Mouse (Mus musculus) stomach, embryonic 16.5 days (tissue): Measurements from ENCODE around the gene Sema6d. TPM values are rescaled to one million over a fixed set of nuclear protein-coding genes. Genes with fewer than 3 reads are reported as not detected.

Experiments used
- ATAC-seq: fragments of 200-750 bp; cut with Nextera tagmentation; 2 replicates; pipeline ENCODE4 v1.8.0; 2017; ENCODE audit warnings: moderate number of reproducible peaks, moderate TSS enrichment; ENCODE audit not compliant: insufficient read depth, low FRiP score
- H3K27ac ChIP-seq: fragments of 300-500 bp; sonication (generic); 2 replicates; pipeline ENCODE4 v1.5.1; 2014; ENCODE audit warnings: low read length
- H3K27me3 ChIP-seq: fragments of 300-500 bp; sonication (generic); 2 replicates; pipeline ENCODE4 v1.6.1; 2014; ENCODE audit warnings: low read length, control low read depth, mixed read lengths; ENCODE audit not compliant: control insufficient read depth, insufficient read depth
- H3K36me3 ChIP-seq: fragments of 300-500 bp; sonication (generic); 2 replicates; pipeline ENCODE4 v1.6.1; 2014; ENCODE audit warnings: low read length; ENCODE audit not compliant: control insufficient read depth, insufficient read depth
- H3K4me1 ChIP-seq: fragments of 300-500 bp; sonication (generic); 2 replicates; pipeline ENCODE4 v1.6.1; 2014; ENCODE audit warnings: low read length, control low read depth, mixed read lengths; ENCODE audit not compliant: control insufficient read depth, insufficient read depth
- H3K4me2 ChIP-seq: fragments of 300-500 bp; sonication (generic); 2 replicates; pipeline ENCODE4 v1.6.1; 2014; ENCODE audit warnings: low read depth, low read length, mixed read lengths
- H3K4me3 ChIP-seq: fragments of 300-500 bp; sonication (generic); replicated peaks from 2 replicates; pipeline ENCODE4 v1.5.1; 2014; ENCODE audit warnings: mild to moderate bottlenecking, low read length
- H3K9ac ChIP-seq: fragments of 300-500 bp; sonication (generic); 2 replicates; pipeline ENCODE4 v1.6.1; 2014; ENCODE audit warnings: low read length
- H3K9me3 ChIP-seq: fragments of 300-500 bp; sonication (generic); replicated peaks from 2 replicates; pipeline ENCODE4 v1.6.1; 2016; ENCODE audit warnings: low read length, control low read depth; ENCODE audit not compliant: control insufficient read depth
- WGBS: fragments of 180-500 bp; shearing (Covaris S2); extraction: QIAGEN DNeasy Blood & Tissue Kit; methylation state at CpG from one replicate; pipeline ENCODE4 v1.1.7; 2014; 5-methylcytosine and 5-hydroxymethylcytosine counted together
- polyA plus RNA-seq: library from polyadenylated mRNA; unstranded; fragments of >200 nt; fragmentation: Nextera tagmentation; extraction: Ambion mirVana; gene quantifications from 2 replicates; pipeline ENCODE4 v1.2.1, GENCODE M21; 2015

Sema6d gene
- polyA plus RNA-seq, 1 experiment from 2014 or later = 10.4 TPM

- no peaks in the 10 kb centered on the region for H3K36me3 ChIP-seq
- no peaks in the 10 kb centered on the region for H3K9me3 ChIP-seq
- no peak overlapping the region for H3K27ac ChIP-seq
- no peak overlapping the region for H3K4me3 ChIP-seq
- ATAC-seq = no peak
- no peak overlapping the region for H3K9ac ChIP-seq
- no peaks in the 10 kb centered on the region for H3K4me1 ChIP-seq
- no peak overlapping the region for H3K4me2 ChIP-seq
- 38% methylated on average over 1 of the region's 1 CpGs for WGBS
- no peaks in the 10 kb centered on the region for H3K27me3 ChIP-seq
These were observed 153.8 kb downstream of the Sema6d start for GRCm38 (mm10) chr2:124243608-124244007.

- H3K27me3 ChIP-seq = no peaks in the 10 kb centered on the region
- no peaks in the 10 kb centered on the region for H3K9me3 ChIP-seq
- no peak overlapping the region for H3K27ac ChIP-seq
- no peak overlapping the region for H3K4me2 ChIP-seq
- no peaks in the 10 kb centered on the region for H3K36me3 ChIP-seq
- no peak overlapping the region for H3K9ac ChIP-seq
- H3K4me3 ChIP-seq = no peak overlapping the region
- no peaks in the 10 kb centered on the region for H3K4me1 ChIP-seq
- 33% methylated on average over 4 of the region's 4 CpGs for WGBS
- no peak for ATAC-seq
These were observed 154.9 kb downstream of the Sema6d start for GRCm38 (mm10) chr2:124244543-124245245.

- 48% methylated on average over 1 of the region's 1 CpGs for WGBS
- Histone ChIP-seq H3K27ac (no peak overlapping the region), H3K9ac (no peak overlapping the region), H3K9me3 (no peaks in the 10 kb centered on the region), H3K36me3 (no peaks in the 10 kb centered on the region), H3K4me1 (no peaks in the 10 kb centered on the region), H3K4me2 (no peak overlapping the region), H3K27me3 (no peaks in the 10 kb centered on the region), H3K4me3 (no peak overlapping the region)
- ATAC-seq = no peak
These were observed 168.3 kb downstream of the Sema6d start for GRCm38 (mm10) chr2:124258108-124258507.

GRCm38 (mm10) chr2:124264309-124264708 is 174.5 kb downstream of the Sema6d start:
- Histone ChIP-seq H3K9me3 (no peaks in the 10 kb centered on the region), H3K36me3 (no peaks in the 10 kb centered on the region), H3K9ac (no peak overlapping the region), H3K4me1 (no peaks in the 10 kb centered on the region), H3K4me3 (no peak overlapping the region), H3K27me3 (no peaks in the 10 kb centered on the region), H3K27ac (no peak overlapping the region), H3K4me2 (no peak overlapping the region)
- ATAC-seq = no peak
- 80% methylated on average over 3 of the region's 3 CpGs for WGBS

GRCm38 (mm10) chr2:124271156-124271555 is 181.4 kb downstream of the Sema6d start:
- Histone ChIP-seq H3K4me1 (no peaks in the 10 kb centered on the region), H3K9me3 (no peaks in the 10 kb centered on the region), H3K27ac (no peak overlapping the region), H3K4me2 (no peak overlapping the region), H3K36me3 (no peaks in the 10 kb centered on the region), H3K9ac (no peak overlapping the region), H3K27me3 (no peaks in the 10 kb centered on the region), H3K4me3 (no peak overlapping the region)
- no peak for ATAC-seq
- WGBS = 77% methylated on average over 6 of the region's 6 CpGs

GRCm38 (mm10) chr2:124277492-124277891 is 187.7 kb downstream of the Sema6d start:
- Histone ChIP-seq H3K4me1 (no peaks in the 10 kb centered on the region), H3K36me3 (no peaks in the 10 kb centered on the region), H3K4me2 (no peak overlapping the region), H3K27me3 (no peaks in the 10 kb centered on the region), H3K4me3 (no peak overlapping the region), H3K9me3 (no peaks in the 10 kb centered on the region), H3K9ac (no peak overlapping the region), H3K27ac (no peak overlapping the region)
- WGBS = 74% methylated on average over 1 of the region's 1 CpGs
- no peak for ATAC-seq

GRCm38 (mm10) chr2:124285109-124285508 is 195.3 kb downstream of the Sema6d start:
- ATAC-seq = no peak
- 91% methylated on average over 2 of the region's 2 CpGs for WGBS
- Histone ChIP-seq H3K9ac (no peak overlapping the region), H3K4me1 (no peaks in the 10 kb centered on the region), H3K4me3 (no peak overlapping the region), H3K4me2 (no peak overlapping the region), H3K27ac (no peak overlapping the region), H3K36me3 (no peaks in the 10 kb centered on the region), H3K27me3 (no peaks in the 10 kb centered on the region), H3K9me3 (no peaks in the 10 kb centered on the region)

GRCm38 (mm10) chr2:124289356-124289755 is 199.6 kb downstream of the Sema6d start:
- Histone ChIP-seq H3K9me3 (no peaks in the 10 kb centered on the region), H3K36me3 (no peaks in the 10 kb centered on the region), H3K4me3 (no peak overlapping the region), H3K27me3 (no peaks in the 10 kb centered on the region), H3K9ac (no peak overlapping the region), H3K4me1 (no peaks in the 10 kb centered on the region), H3K4me2 (no peak overlapping the region), H3K27ac (no peak overlapping the region)
- ATAC-seq = no peak
- whole genome bisulfite sequencing = 81% methylated on average over 2 of the region's 2 CpGs

GRCm38 (mm10) chr2:124291145-124291544 is 201.4 kb downstream of the Sema6d start:
- Histone ChIP-seq H3K36me3 (no peaks in the 10 kb centered on the region), H3K4me1 (no peaks in the 10 kb centered on the region), H3K4me3 (no peak overlapping the region), H3K4me2 (no peak overlapping the region), H3K9me3 (no peaks in the 10 kb centered on the region), H3K9ac (no peak overlapping the region), H3K27me3 (no peaks in the 10 kb centered on the region), H3K27ac (no peak overlapping the region)
- ATAC-seq = no peak
- 90% methylated on average over 3 of the region's 3 CpGs for WGBS
